Mouse (Mus musculus) forebrain, embryonic 11.5 days (tissue): Measurements from ENCODE around the gene Clcf1. TPM values are rescaled to one million over a fixed set of nuclear protein-coding genes. Genes with fewer than 3 reads are reported as not detected.
"Not testable (repeated sequence)": the region's sequence is repeated elsewhere in the genome, so short reads cannot be mapped to it uniquely, and the experiment has no call there.

Experiments
- ATAC-seq: fragments of 200-750 bp; cut with Nextera tagmentation; replicated peaks from 2 replicates; pipeline ENCODE4 v1.8.0; 2017; ENCODE audit warnings: moderate TSS enrichment; ENCODE audit not compliant: low FRiP score
- DNase-seq: peaks from one replicate; pipeline ENCODE4 v3.0.0-alpha.2; 2017; ENCODE audit warnings: low spot score
- H3K27ac ChIP-seq: fragments of 300-500 bp; sonication (generic); 2 replicates; pipeline ENCODE4 v1.5.1; 2014; ENCODE audit warnings: low read depth, low read length
- H3K27me3 ChIP-seq: fragments of 300-500 bp; sonication (generic); 2 replicates; pipeline ENCODE4 v1.6.1; 2014; ENCODE audit warnings: mild to moderate bottlenecking, low read length, mixed read lengths; ENCODE audit not compliant: control insufficient read depth, insufficient read depth
- H3K36me3 ChIP-seq: fragments of 300-500 bp; sonication (generic); 2 replicates; pipeline ENCODE4 v1.6.1; 2014; ENCODE audit warnings: mild to moderate bottlenecking, low read length, moderate library complexity, mixed read lengths; ENCODE audit not compliant: control insufficient read depth, insufficient read depth
- H3K4me1 ChIP-seq: fragments of 300-500 bp; sonication (generic); replicated peaks from 2 replicates; pipeline ENCODE4 v1.6.1; 2014; ENCODE audit warnings: low read length, mixed read lengths; ENCODE audit not compliant: control insufficient read depth, insufficient read depth
- H3K4me2 ChIP-seq: fragments of 300-500 bp; sonication (generic); 2 replicates; pipeline ENCODE4 v1.6.1; 2014; ENCODE audit warnings: low read depth, mild to moderate bottlenecking, low read length, moderate library complexity, mixed read lengths; ENCODE audit not compliant: severe bottlenecking
- H3K4me3 ChIP-seq: fragments of 300-500 bp; sonication (generic); 2 replicates; pipeline ENCODE4 v1.5.1; 2014; ENCODE audit warnings: low read depth, low read length
- H3K9ac ChIP-seq: fragments of 300-500 bp; sonication (generic); 2 replicates; pipeline ENCODE4 v1.6.1; 2014; ENCODE audit warnings: low read length
- H3K9me3 ChIP-seq: fragments of 300-500 bp; sonication (generic); 2 replicates; pipeline ENCODE4 v1.6.1; 2016; ENCODE audit warnings: low read length, mixed read lengths; ENCODE audit not compliant: control insufficient read depth
- WGBS: fragments of 180-500 bp; shearing (Covaris S2); extraction: QIAGEN DNeasy Blood & Tissue Kit; methylation state at CpG from one replicate; pipeline ENCODE4 v1.1.7; 2014; 5-methylcytosine and 5-hydroxymethylcytosine counted together
- polyA plus RNA-seq: library from polyadenylated mRNA; unstranded; fragments of >200 nt; fragmentation: Nextera tagmentation; extraction: Ambion mirVana; gene quantifications from 2 replicates; pipeline ENCODE4 v1.2.1, GENCODE M21; 2014

Clcf1 gene
- polyA plus RNA-seq, 1 experiment from 2014 or later = 1.8 TPM

GRCm38 (mm10) chr19:4244775-4245174, 30.7 kb downstream of the Clcf1 start:
- DNase-seq = no peak
- Histone ChIP-seq H3K9me3 (no peaks in the 10 kb centered on the region), H3K9ac (no peak overlapping the region), H3K27me3 (no peaks in the 10 kb centered on the region), H3K4me3 (no peak overlapping the region), H3K4me2 (no peak overlapping the region), H3K27ac (no peak overlapping the region), H3K4me1 (no peaks in the 10 kb centered on the region), H3K36me3 (no peaks in the 10 kb centered on the region)
- ATAC-seq = no peak
- 81% methylated on average over 6 of the region's 6 CpGs for WGBS

- 61% methylated on average over 1 of the region's 1 CpGs for WGBS
- Histone ChIP-seq H3K4me1 (no peaks in the 10 kb centered on the region), H3K27me3 (no peaks in the 10 kb centered on the region), H3K27ac (no peak overlapping the region), H3K36me3 (no peaks in the 10 kb centered on the region), H3K9ac (no peak overlapping the region), H3K4me2 (no peak overlapping the region), H3K9me3 (no peaks in the 10 kb centered on the region), H3K4me3 (no peak overlapping the region)
- DNase-seq = no peak
- ATAC-seq = no peak
Measured at GRCm38 (mm10) chr19:4247010-4247409, 33.0 kb downstream of the Clcf1 start.

GRCm38 (mm10) chr19:4248683-4249082, 34.6 kb downstream of the Clcf1 start:
- H3K9me3 ChIP-seq, H3K4me2 ChIP-seq, ATAC-seq, H3K36me3 ChIP-seq, DNase-seq, H3K4me3 ChIP-seq, H3K9ac ChIP-seq, H3K27ac ChIP-seq, H3K27me3 ChIP-seq, H3K4me1 ChIP-seq: not testable (repeated sequence)
- WGBS = 67% methylated on average over 1 of the region's 1 CpGs

- no peak for ATAC-seq
- no peak for DNase-seq
Measured at GRCm38 (mm10) chr19:4254230-4254629, 40.2 kb downstream of the Clcf1 start.

GRCm38 (mm10) chr19:4255583-4256162, 41.6 kb downstream of the Clcf1 start:
- Histone ChIP-seq H3K4me1 (no peaks in the 10 kb centered on the region; the same call in 1 of the 2 replicates), H3K9ac (no peak overlapping the region), H3K4me3 (no peak overlapping the region), H3K36me3 (no peaks in the 10 kb centered on the region), H3K9me3 (no peaks in the 10 kb centered on the region), H3K27ac (no peak overlapping the region), H3K4me2 (no peak overlapping the region), H3K27me3 (no peaks in the 10 kb centered on the region)
- DNase-seq (no peak), ATAC-seq (no peak)
- 73% methylated on average over 11 of the region's 11 CpGs for WGBS

More at GRCm38 (mm10) chr19:4254230-4254629, 40.2 kb downstream of the Clcf1 start:
- Histone ChIP-seq H3K9me3 (no peaks in the 10 kb centered on the region), H3K36me3 (no peaks in the 10 kb centered on the region), H3K4me2 (no peak overlapping the region), H3K4me3 (no peak overlapping the region), H3K4me1 (no peaks in the 10 kb centered on the region; the same call in 1 of the 2 replicates), H3K27ac (no peak overlapping the region), H3K27me3 (no peaks in the 10 kb centered on the region), H3K9ac (no peak overlapping the region)
- 84% methylated on average over 7 of the region's 7 CpGs for WGBS

- Histone ChIP-seq H3K27ac (no peak overlapping the region), H3K4me1 (no peaks in the 10 kb centered on the region; the same call in 1 of the 2 replicates), H3K36me3 (no peaks in the 10 kb centered on the region), H3K9me3 (no peaks in the 10 kb centered on the region), H3K27me3 (no peaks in the 10 kb centered on the region), H3K4me2 (peak overlapping the region; percentile 96), H3K4me3 (peak overlapping the region; percentile 58), H3K9ac (peak overlapping the region; percentile 65)
- WGBS = under 1% methylated on average over 41 of the region's 41 CpGs
- DNase-seq = peak; percentile 94
- peak; percentile 91 for ATAC-seq
Measured at GRCm38 (mm10) chr19:4257216-4257896, 43.3 kb downstream of the Clcf1 start.

GRCm38 (mm10) chr19:4257897-4258252, 43.8 kb downstream of the Clcf1 start:
- H3K9ac ChIP-seq = peak overlapping the region; percentile 65
- no peaks in the 10 kb centered on the region for H3K36me3 ChIP-seq
- no peaks in the 10 kb centered on the region for H3K9me3 ChIP-seq
- no peak overlapping the region for H3K27ac ChIP-seq
- H3K27me3 ChIP-seq = no peaks in the 10 kb centered on the region
- DNase-seq = no peak
- no peak; the same call in 1 of the 2 replicates for ATAC-seq
- H3K4me1 ChIP-seq = no peaks in the 10 kb centered on the region; the same call in 1 of the 2 replicates
- H3K4me3 ChIP-seq = peak overlapping the region; percentile 58
- H3K4me2 ChIP-seq = peak overlapping the region; percentile 96
- WGBS = 14% methylated on average over 12 of the region's 12 CpGs

GRCm38 (mm10) chr19:4261038-4261698, 47.1 kb downstream of the Clcf1 start:
- Histone ChIP-seq H3K27me3 (no peaks in the 10 kb centered on the region), H3K9me3 (no peaks in the 10 kb centered on the region), H3K4me3 (no peak overlapping the region), H3K27ac (no peak overlapping the region), H3K36me3 (no peaks in the 10 kb centered on the region), H3K4me1 (no peaks in the 10 kb centered on the region; the same call in 1 of the 2 replicates), H3K9ac (no peak overlapping the region), H3K4me2 (no peak overlapping the region)
- DNase-seq (no peak), ATAC-seq (no peak)
- WGBS = 60% methylated on average over 8 of the region's 8 CpGs
